Mouse (Mus musculus) cortical plate, adult 2 months (tissue): ENCODE data around the gene Hist2h3c2.

Experiments
- CTCF ChIP-seq: fragments of 200-500 bp; IDR thresholded peaks from 2 replicates; pipeline ENCODE4 v1.5.1; 2011; ENCODE audit warnings: mild to moderate bottlenecking, control low read depth, low read length; ENCODE audit not compliant: insufficient read depth; ENCODE audit errors: extremely low read depth
- POLR2A ChIP-seq: fragments of 200-500 bp; IDR thresholded peaks from 2 replicates; pipeline ENCODE4 v1.6.1; 2011; ENCODE audit warnings: mild to moderate bottlenecking, low read length, control low read depth; ENCODE audit not compliant: insufficient read depth; ENCODE audit errors: extremely low read depth

GRCm38 (mm10) chr3:96226695-96227648, 12.0 kb downstream of the Hist2h3c2 start:
- no peak for TF ChIP-seq POLR2A
- TF ChIP-seq CTCF = no peak
